Mouse (Mus musculus) neural tube, embryonic 14.5 days (tissue): ENCODE measurements around the gene Cd44. TPM values are rescaled to one million over a fixed set of nuclear protein-coding genes. Genes with fewer than 3 reads are reported as not detected.

ENCODE experiments used
- ATAC-seq: fragments of 200-750 bp; cut with Nextera tagmentation; 2 replicates; pipeline ENCODE4 v1.8.0; 2017; ENCODE audit warnings: low read depth, mild to moderate bottlenecking, moderate TSS enrichment, moderate library complexity
- H3K27ac ChIP-seq: fragments of 300-500 bp; sonication (generic); 2 replicates; pipeline ENCODE4 v1.5.1; 2014; ENCODE audit warnings: low read depth, mild to moderate bottlenecking, control low read depth, low read length, moderate library complexity, mixed read lengths
- H3K27me3 ChIP-seq: fragments of 300-500 bp; sonication (generic); 2 replicates; pipeline ENCODE4 v1.6.1; 2014; ENCODE audit warnings: low read length; ENCODE audit not compliant: control insufficient read depth, insufficient read depth
- H3K36me3 ChIP-seq: fragments of 300-500 bp; sonication (generic); 2 replicates; pipeline ENCODE4 v1.6.1; 2014; ENCODE audit warnings: low read length, mixed read lengths; ENCODE audit not compliant: control insufficient read depth, insufficient read depth
- H3K4me1 ChIP-seq: fragments of 300-500 bp; sonication (generic); 2 replicates; pipeline ENCODE4 v1.6.1; 2014; ENCODE audit warnings: low read length; ENCODE audit not compliant: control insufficient read depth, insufficient read depth
- H3K4me2 ChIP-seq: fragments of 300-500 bp; sonication (generic); 2 replicates; pipeline ENCODE4 v1.6.1; 2014; ENCODE audit warnings: mild to moderate bottlenecking, low read depth, low read length, control low read depth
- H3K4me3 ChIP-seq: fragments of 300-500 bp; sonication (generic); 2 replicates; pipeline ENCODE4 v1.5.1; 2014; ENCODE audit warnings: low read depth, low read length, control low read depth, mixed read lengths
- H3K9ac ChIP-seq: fragments of 300-500 bp; sonication (generic); replicated peaks from 2 replicates; pipeline ENCODE4 v1.6.1; 2014; ENCODE audit warnings: low read depth, mild to moderate bottlenecking, control low read depth, low read length, mixed read lengths
- H3K9me3 ChIP-seq: fragments of 300-500 bp; sonication (generic); 2 replicates; pipeline ENCODE4 v1.6.1; 2016; ENCODE audit warnings: low read length; ENCODE audit not compliant: control insufficient read depth
- WGBS: fragments of 180-500 bp; shearing (Covaris S2); extraction: QIAGEN DNeasy Blood & Tissue Kit; methylation state at CpG from one replicate; pipeline ENCODE4 v1.1.7; 2014; 5-methylcytosine and 5-hydroxymethylcytosine counted together
- polyA plus RNA-seq: library from polyadenylated mRNA; unstranded; fragments of >200 nt; fragmentation: Nextera tagmentation; extraction: Ambion mirVana; gene quantifications from 2 replicates; pipeline ENCODE4 v1.2.1, GENCODE M21; 2014

Cd44 gene
- polyA plus RNA-seq, 1 experiment from 2014 or later = 4.5 TPM

DNA sequence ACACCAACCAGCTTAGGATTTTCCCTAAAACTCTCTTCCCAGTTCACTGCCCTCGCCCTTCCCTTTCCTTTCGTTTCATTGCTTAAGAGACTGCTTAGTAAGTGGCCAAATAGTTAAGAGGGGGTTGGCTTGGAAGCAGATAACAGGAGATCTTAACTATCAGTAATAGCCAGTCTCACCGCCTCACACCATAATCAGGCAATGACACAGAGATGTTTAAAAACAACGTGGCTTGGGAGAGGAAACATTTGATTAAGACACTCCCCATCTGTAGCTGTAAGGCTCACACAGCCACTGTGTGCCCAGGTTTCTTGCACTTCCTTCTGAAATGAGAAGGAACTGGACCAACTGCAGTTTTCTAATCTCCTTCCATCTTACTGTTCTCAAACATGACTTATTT lies 115.8 kb downstream of the Cd44 start:
- no peak overlapping the region for H3K4me3 ChIP-seq
- H3K4me1 ChIP-seq = no peaks in the 10 kb centered on the region
- 84% methylated on average over 4 of the region's 4 CpGs for WGBS
- no peaks in the 10 kb centered on the region for H3K9me3 ChIP-seq
- H3K27me3 ChIP-seq = no peaks in the 10 kb centered on the region
- no peak overlapping the region for H3K27ac ChIP-seq
- H3K36me3 ChIP-seq = no peaks in the 10 kb centered on the region; the same call in 1 of the 2 replicates
- H3K4me2 ChIP-seq = no peak overlapping the region
- H3K9ac ChIP-seq = no peak overlapping the region
- no peak for ATAC-seq

DNA sequence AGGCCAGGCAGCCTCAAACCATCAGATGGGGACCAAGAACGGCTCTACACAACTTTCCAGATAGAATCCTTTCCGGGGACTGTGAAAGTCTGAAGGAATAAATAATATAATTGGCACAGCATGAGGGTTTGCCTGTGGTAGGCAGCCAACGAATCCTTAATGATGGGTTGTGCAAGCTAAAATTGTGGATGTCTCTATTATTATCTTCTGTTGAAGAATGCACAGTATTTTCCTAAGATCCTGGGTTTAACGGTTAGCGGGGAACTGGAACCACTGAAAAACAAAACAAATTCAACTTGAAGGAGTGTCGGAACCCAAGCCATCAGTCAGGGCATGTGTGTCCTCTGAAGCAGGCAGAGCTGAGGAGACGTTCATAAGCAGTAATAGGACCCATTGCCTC lies 118.7 kb downstream of the Cd44 start:
- no peak for ATAC-seq
- Histone ChIP-seq H3K4me2 (no peak overlapping the region), H3K27me3 (no peaks in the 10 kb centered on the region), H3K9ac (no peak overlapping the region), H3K9me3 (no peaks in the 10 kb centered on the region), H3K4me3 (no peak overlapping the region), H3K36me3 (no peaks in the 10 kb centered on the region; the same call in 1 of the 2 replicates), H3K27ac (no peak overlapping the region), H3K4me1 (no peaks in the 10 kb centered on the region)
- WGBS = 84% methylated on average over 7 of the region's 7 CpGs

DNA sequence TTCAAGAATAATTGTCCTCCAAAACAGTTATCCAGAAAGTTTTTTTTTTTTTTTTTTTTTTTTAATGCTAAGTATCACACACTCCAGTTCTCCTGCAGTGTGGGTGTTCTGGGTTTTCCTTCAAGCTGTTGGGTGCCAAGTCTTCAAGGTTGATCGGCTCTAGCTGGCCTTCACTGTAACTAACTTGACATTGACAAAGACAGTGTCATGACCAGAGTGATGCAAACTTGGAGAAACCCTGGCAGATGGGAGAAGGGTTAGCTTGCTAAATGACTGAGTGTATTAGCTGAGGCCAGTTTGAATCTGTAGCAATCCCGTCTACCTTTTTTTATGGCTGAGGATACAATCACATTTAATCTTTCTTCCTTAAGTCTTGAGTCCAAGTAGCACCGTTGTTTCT lies 123.3 kb downstream of the Cd44 start:
- no peaks in the 10 kb centered on the region for H3K27me3 ChIP-seq
- no peak overlapping the region for H3K9ac ChIP-seq
- no peak overlapping the region for H3K4me3 ChIP-seq
- H3K4me1 ChIP-seq = no peaks in the 10 kb centered on the region
- WGBS = 90% methylated on average over 3 of the region's 3 CpGs
- H3K9me3 ChIP-seq = no peaks in the 10 kb centered on the region
- no peak overlapping the region for H3K4me2 ChIP-seq
- no peak for ATAC-seq
- no peak overlapping the region for H3K27ac ChIP-seq
- peaks cover 4% of the 10 kb centered on the region; the same call in 1 of the 2 replicates for H3K36me3 ChIP-seq

- Histone ChIP-seq H3K9ac (no peak overlapping the region), H3K27me3 (no peaks in the 10 kb centered on the region), H3K9me3 (no peaks in the 10 kb centered on the region), H3K4me2 (no peak overlapping the region), H3K36me3 (peaks cover 4% of the 10 kb centered on the region; the same call in 1 of the 2 replicates), H3K27ac (no peak overlapping the region), H3K4me3 (no peak overlapping the region), H3K4me1 (no peaks in the 10 kb centered on the region)
- WGBS = 41% methylated on average over 1 of the region's 1 CpGs
- ATAC-seq = no peak
Measured at GRCm38 (mm10) chr2:102775561-102775960, 125.9 kb downstream of the Cd44 start.

- H3K9me3 ChIP-seq = no peaks in the 10 kb centered on the region
- no peak overlapping the region for H3K4me2 ChIP-seq
- no peaks in the 10 kb centered on the region for H3K27me3 ChIP-seq
- no peak overlapping the region for H3K27ac ChIP-seq
- H3K4me1 ChIP-seq = no peaks in the 10 kb centered on the region
- WGBS = 88% methylated on average over 4 of the region's 4 CpGs
- H3K4me3 ChIP-seq = no peak overlapping the region
- H3K36me3 ChIP-seq = peaks cover 4% of the 10 kb centered on the region; the same call in 1 of the 2 replicates
- no peak overlapping the region for H3K9ac ChIP-seq
- no peak for ATAC-seq
Measured at GRCm38 (mm10) chr2:102774700-102775099, 126.8 kb downstream of the Cd44 start.

DNA sequence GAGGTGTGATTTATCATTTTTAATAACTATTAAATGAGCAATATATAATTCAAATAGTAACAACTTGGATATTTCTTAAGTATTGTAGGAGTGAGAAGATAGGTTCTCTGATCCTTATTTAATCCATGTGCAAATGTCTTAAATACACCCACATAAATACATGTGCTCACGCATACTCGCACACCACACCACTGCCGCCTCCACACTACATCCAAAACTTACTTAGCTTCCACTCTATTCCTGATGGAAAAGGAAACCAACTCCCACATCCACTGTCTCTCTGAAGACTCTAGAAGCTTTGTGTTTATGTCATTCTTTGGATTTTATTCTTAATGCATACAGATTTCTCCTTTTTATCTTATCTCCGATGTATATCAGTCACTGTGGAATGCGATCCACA lies 129.2 kb downstream of the Cd44 start:
- Histone ChIP-seq H3K4me1 (no peaks in the 10 kb centered on the region), H3K27me3 (no peaks in the 10 kb centered on the region), H3K9me3 (no peaks in the 10 kb centered on the region), H3K4me2 (no peak overlapping the region), H3K36me3 (peaks cover 10% of the 10 kb centered on the region; the same call in 1 of the 2 replicates), H3K4me3 (no peak overlapping the region), H3K27ac (no peak overlapping the region), H3K9ac (no peak overlapping the region)
- ATAC-seq = no peak
- WGBS = 96% methylated on average over 5 of the region's 5 CpGs

- no peaks in the 10 kb centered on the region for H3K9me3 ChIP-seq
- no peak for ATAC-seq
- no peak overlapping the region for H3K9ac ChIP-seq
- 100% methylated on average over 1 of the region's 1 CpGs for WGBS
- no peak overlapping the region for H3K4me2 ChIP-seq
- peaks cover 14% of the 10 kb centered on the region; the same call in 1 of the 2 replicates for H3K36me3 ChIP-seq
- no peak overlapping the region for H3K4me3 ChIP-seq
- H3K4me1 ChIP-seq = no peaks in the 10 kb centered on the region
- no peaks in the 10 kb centered on the region for H3K27me3 ChIP-seq
- H3K27ac ChIP-seq = no peak overlapping the region
Measured at GRCm38 (mm10) chr2:102771304-102771703, 130.2 kb downstream of the Cd44 start.

GRCm38 (mm10) chr2:102768267-102768666 lies 133.2 kb downstream of the Cd44 start:
- 83% methylated on average over 3 of the region's 3 CpGs for WGBS
- Histone ChIP-seq H3K36me3 (peaks cover 19% of the 10 kb centered on the region; the same call in 1 of the 2 replicates), H3K4me2 (no peak overlapping the region), H3K9ac (no peak overlapping the region), H3K27ac (no peak overlapping the region), H3K27me3 (no peaks in the 10 kb centered on the region), H3K4me3 (no peak overlapping the region), H3K4me1 (no peaks in the 10 kb centered on the region), H3K9me3 (no peaks in the 10 kb centered on the region)
- ATAC-seq = no peak

GRCm38 (mm10) chr2:102764602-102765374 lies 136.7 kb downstream of the Cd44 start:
- WGBS = 85% methylated on average over 8 of the region's 8 CpGs
- peaks cover 26% of the 10 kb centered on the region; the same call in 1 of the 2 replicates for H3K36me3 ChIP-seq

More at GRCm38 (mm10) chr2:102764602-102765374, 136.7 kb downstream of the Cd44 start:
- Histone ChIP-seq H3K9me3 (no peaks in the 10 kb centered on the region), H3K27ac (no peak overlapping the region), H3K4me3 (no peak overlapping the region), H3K27me3 (no peaks in the 10 kb centered on the region), H3K9ac (no peak overlapping the region), H3K4me1 (no peaks in the 10 kb centered on the region), H3K4me2 (no peak overlapping the region)
- no peak for ATAC-seq
